Mouse (Mus musculus): ENCODE data around the gene Apol7b.

Gene Apol7b

DNA sequence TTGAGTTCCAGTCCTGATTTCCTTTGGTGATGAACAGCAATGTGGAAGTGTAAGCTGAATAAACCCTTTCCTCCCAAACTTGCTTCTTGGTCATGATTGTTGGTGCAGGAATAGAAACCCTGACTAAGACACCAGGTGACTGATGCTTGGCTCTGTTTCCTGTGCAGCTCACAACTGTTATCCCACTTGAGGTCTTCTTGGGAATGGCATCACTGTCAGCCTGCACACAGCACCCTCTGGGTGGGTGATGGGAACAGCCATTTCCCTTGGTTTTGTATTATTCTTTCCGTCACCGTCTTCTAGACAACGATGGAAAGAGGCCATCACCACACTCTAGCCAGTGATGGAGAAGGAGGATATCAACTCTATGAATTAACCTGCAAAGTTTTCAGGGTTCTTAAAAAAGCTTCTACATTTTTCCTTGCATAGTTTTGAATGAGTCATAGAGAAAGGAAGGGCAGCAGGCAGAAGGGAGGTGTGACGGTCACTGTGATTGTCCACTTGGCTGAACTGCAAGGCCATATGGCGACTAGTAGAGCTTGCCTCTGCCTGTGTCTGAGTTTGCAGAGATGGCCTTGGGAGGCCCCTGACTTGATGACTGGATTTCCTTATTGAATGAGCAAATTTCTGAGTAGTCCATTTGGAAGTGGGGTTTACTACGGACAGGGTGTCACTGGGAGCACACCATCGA is 62.8 kb downstream of the Apol7b start:
- DNase-seq (ENCODE audit: low spot score), result no peak

- DNase-seq (ENCODE audit: low spot score), result no peak
Observed at GRCm38 (mm10) chr15:77382880-77383279, 64.4 kb downstream of the Apol7b start.

GRCm38 (mm10) chr15:77382271-77382850 is 64.9 kb downstream of the Apol7b start:
- no peak for DNase-seq (ENCODE audit: low spot score)

DNA sequence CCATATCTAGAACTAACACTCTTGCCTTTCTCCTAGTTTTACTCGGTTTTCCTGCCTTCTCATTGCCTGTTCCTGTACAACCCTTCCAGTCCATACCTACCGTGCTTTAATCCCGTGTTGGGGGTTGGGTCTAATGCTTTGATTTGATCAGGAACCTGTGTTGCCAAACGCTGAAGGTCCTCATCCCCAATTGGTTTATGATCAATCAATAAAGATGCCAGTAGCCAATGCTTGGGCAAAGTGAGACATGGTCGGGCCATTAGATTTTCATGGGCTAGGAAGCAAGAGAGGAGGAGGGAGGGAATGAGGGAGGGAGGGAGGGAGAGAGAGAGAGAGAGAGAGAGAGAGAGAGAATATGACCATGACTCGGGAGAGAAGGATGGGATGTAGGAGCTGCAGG is 65.8 kb downstream of the Apol7b start:
- no peak for DNase-seq (ENCODE audit: low spot score)

DNA sequence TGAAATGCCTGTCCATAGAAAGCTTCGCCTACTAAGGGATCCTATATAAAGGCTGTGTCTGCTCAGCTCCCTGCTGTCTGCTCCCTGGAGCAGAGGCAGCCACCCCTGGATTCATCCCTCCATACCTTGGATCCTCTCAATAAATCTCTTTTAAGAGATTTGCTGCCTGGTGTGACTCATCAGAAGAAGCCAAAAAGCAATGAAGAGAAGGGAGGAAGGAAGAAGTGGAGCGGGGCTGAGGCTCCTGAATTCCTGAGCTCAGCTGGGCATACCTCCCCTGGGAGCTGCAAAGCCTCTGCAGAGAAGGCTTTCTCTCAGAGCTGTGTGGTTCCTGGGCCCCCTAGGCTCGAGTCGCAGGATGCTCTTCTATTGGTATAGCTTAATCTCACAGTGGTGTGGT is 67.4 kb downstream of the Apol7b start:
- no peak for DNase-seq (ENCODE audit: low spot score)

- no peak for DNase-seq (ENCODE audit: low spot score)
Observed at GRCm38 (mm10) chr15:77377419-77377818, 69.9 kb downstream of the Apol7b start.

DNA sequence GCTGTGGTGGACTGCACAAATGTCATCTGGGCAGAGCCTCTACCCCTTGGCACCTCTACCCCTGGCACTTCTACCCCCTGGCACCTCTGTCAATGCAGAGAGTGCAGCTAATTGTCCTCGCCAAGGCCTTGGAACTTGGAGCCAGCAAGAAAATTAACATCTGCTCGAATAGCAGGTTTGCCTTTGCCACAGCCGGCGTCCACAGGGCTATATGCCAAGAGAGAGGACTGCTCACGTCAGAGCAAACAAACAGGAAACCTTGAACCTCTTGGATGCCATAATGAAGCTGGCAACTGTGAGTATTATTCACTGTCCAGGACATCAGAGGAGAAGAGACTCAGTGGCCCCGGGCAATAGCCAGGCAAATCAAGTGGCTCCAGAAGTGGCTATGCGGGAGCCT is 70.4 kb downstream of the Apol7b start:
- no peak for DNase-seq (ENCODE audit: low spot score)

Data from urinary bladder, postnatal 25 days (tissue).